Mouse (Mus musculus): ENCODE results near the gene Btbd3.

Gene Btbd3

GRCm38 (mm10) chr2:138256411-138256810 is at the start of gene Btbd3:
Btbd3 (plus strand) TSS chr2:138256565.
- peak; percentile 96 for DNase-seq

- DNase-seq = no peak
These were observed 40.8 kb upstream of the Btbd3 start for GRCm38 (mm10) chr2:138215561-138215960.

- DNase-seq = no peak
These were observed 36.1 kb upstream of the Btbd3 start for GRCm38 (mm10) chr2:138220269-138220668.

GRCm38 (mm10) chr2:138232247-138232646 is 24.1 kb upstream of the Btbd3 start:
- no peak for DNase-seq

GRCm38 (mm10) chr2:138236149-138236548 is 20.2 kb upstream of the Btbd3 start:
- DNase-seq = no peak

- no peak for DNase-seq
These were observed 13.9 kb upstream of the Btbd3 start for GRCm38 (mm10) chr2:138242452-138242851.

- no peak for DNase-seq
These were observed 10.6 kb upstream of the Btbd3 start for GRCm38 (mm10) chr2:138245631-138246289.

- no peak for DNase-seq
These were observed 8.4 kb upstream of the Btbd3 start for GRCm38 (mm10) chr2:138247986-138248385.

GRCm38 (mm10) chr2:138256851-138257471 is 596 bp downstream of the Btbd3 start:
- DNase-seq = no peak

- no peak for DNase-seq
These were observed 1.4 kb downstream of the Btbd3 start for GRCm38 (mm10) chr2:138257692-138258315.

GRCm38 (mm10) chr2:138261140-138261539 is 4.8 kb downstream of the Btbd3 start:
- no peak for DNase-seq

GRCm38 (mm10) chr2:138262885-138263284 is 6.5 kb downstream of the Btbd3 start:
- no peak for DNase-seq

- DNase-seq = no peak
These were observed 9.1 kb downstream of the Btbd3 start for GRCm38 (mm10) chr2:138265356-138266005.

GRCm38 (mm10) chr2:138266679-138267078 is 10.3 kb downstream of the Btbd3 start:
- DNase-seq = no peak

GRCm38 (mm10) chr2:138267852-138268513 is 11.6 kb downstream of the Btbd3 start:
- DNase-seq = no peak

GRCm38 (mm10) chr2:138269330-138269729 is 13.0 kb downstream of the Btbd3 start:
- DNase-seq = no peak

- DNase-seq = no peak
These were observed 17.2 kb downstream of the Btbd3 start for GRCm38 (mm10) chr2:138273404-138274073.

- DNase-seq = no peak
These were observed 17.7 kb downstream of the Btbd3 start for GRCm38 (mm10) chr2:138274086-138274485.

- DNase-seq = peak; percentile 87
These were observed 21.7 kb downstream of the Btbd3 start for GRCm38 (mm10) chr2:138277842-138278691.

- no peak for DNase-seq
These were observed 22.7 kb downstream of the Btbd3 start for GRCm38 (mm10) chr2:138278853-138279640.

GRCm38 (mm10) chr2:138279641-138280040 is 23.3 kb downstream of the Btbd3 start:
- peak; percentile 37 for DNase-seq
